Mouse (Mus musculus) erythroblast, adult 5-6 weeks (primary cell): ENCODE measurements around the gene Leo1. TPM values are rescaled to one million over a fixed set of nuclear protein-coding genes. Genes with fewer than 3 reads are reported as not detected.

Experiments used
- ATAC-seq: replicated peaks from 2 replicates; pipeline ENCODE4 v1.8.0; 2016; ENCODE audit warnings: moderate number of reproducible peaks, mild to moderate bottlenecking, moderate TSS enrichment, inconsistent platforms; ENCODE audit not compliant: poor library complexity, low FRiP score, severe bottlenecking
- total RNA-seq, 2 experiments: library from RNA; stranded (forward) in 1 of 2; stranded (reverse) in 1 of 2; fragments of 150-400 nt in 1 of 2; fragments of 200-764, 138-1000 nt in 1 of 2; gene quantifications; 2 replicates each; pipeline versions ENCODE4 v1.2.3 to v1.2.4; 2015 to 2017; ENCODE audit warnings: low replicate concordance in 2 of 2

Leo1 gene
- total RNA-seq (2015; ENCODE audit: low replicate concordance), result 3.5 and 6.3 TPM in 2 replicates
- 8.3 and 11.6 TPM in 2 replicates for total RNA-seq (2017; ENCODE audit: low replicate concordance)

- ATAC-seq, result peak; percentile 79
Observed at GRCm38 (mm10) chr9:75440796-75441666, at the start of gene Leo1. Leo1 (plus strand) TSS chr9:75441524.

GRCm38 (mm10) chr9:75393251-75393650 lies 48.1 kb upstream of the Leo1 start:
- ATAC-seq, result no peak

- no peak for ATAC-seq
Observed at GRCm38 (mm10) chr9:75395971-75396370, 45.4 kb upstream of the Leo1 start.

GRCm38 (mm10) chr9:75399069-75399468 lies 42.3 kb upstream of the Leo1 start:
- no peak for ATAC-seq

- ATAC-seq, result no peak
Observed at GRCm38 (mm10) chr9:75400639-75401038, 40.7 kb upstream of the Leo1 start.

- no peak for ATAC-seq
Observed at GRCm38 (mm10) chr9:75401593-75402504, 39.5 kb upstream of the Leo1 start.

- ATAC-seq, result no peak
Observed at GRCm38 (mm10) chr9:75403520-75403919, 37.8 kb upstream of the Leo1 start.

GRCm38 (mm10) chr9:75406121-75406520 lies 35.2 kb upstream of the Leo1 start:
- no peak for ATAC-seq

GRCm38 (mm10) chr9:75407803-75408202 lies 33.5 kb upstream of the Leo1 start:
- no peak for ATAC-seq

- no peak for ATAC-seq
Observed at GRCm38 (mm10) chr9:75408204-75408826, 33.0 kb upstream of the Leo1 start.

- peak; percentile 64 for ATAC-seq
Observed at GRCm38 (mm10) chr9:75409031-75409851, 32.1 kb upstream of the Leo1 start.

GRCm38 (mm10) chr9:75409852-75410378 lies 31.4 kb upstream of the Leo1 start, which contains the start of gene Mapk6:
Mapk6 (minus strand) TSS chr9:75410005.
- peak; percentile 92 for ATAC-seq

- no peak for ATAC-seq
Observed at GRCm38 (mm10) chr9:75410868-75411487, 30.3 kb upstream of the Leo1 start.

- no peak for ATAC-seq
Observed at GRCm38 (mm10) chr9:75411584-75411983, 29.7 kb upstream of the Leo1 start.

GRCm38 (mm10) chr9:75413206-75413605 lies 28.1 kb upstream of the Leo1 start:
- no peak for ATAC-seq

GRCm38 (mm10) chr9:75414204-75414603 lies 27.1 kb upstream of the Leo1 start:
- no peak for ATAC-seq

- no peak for ATAC-seq
Observed at GRCm38 (mm10) chr9:75422251-75422691, 19.1 kb upstream of the Leo1 start.

GRCm38 (mm10) chr9:75423683-75424082 lies 17.6 kb upstream of the Leo1 start:
- ATAC-seq, result no peak
